Mouse (Mus musculus) kidney, postnatal 4 days (tissue): ENCODE measurements around the gene Plin4.

Experiments used
- DNase-seq, 2 experiments: peaks; one replicate each; pipeline ENCODE4 v3.0.0; 2021; ENCODE audit warnings: mixed read lengths in 2 of 2

The Plin4 gene

DNA sequence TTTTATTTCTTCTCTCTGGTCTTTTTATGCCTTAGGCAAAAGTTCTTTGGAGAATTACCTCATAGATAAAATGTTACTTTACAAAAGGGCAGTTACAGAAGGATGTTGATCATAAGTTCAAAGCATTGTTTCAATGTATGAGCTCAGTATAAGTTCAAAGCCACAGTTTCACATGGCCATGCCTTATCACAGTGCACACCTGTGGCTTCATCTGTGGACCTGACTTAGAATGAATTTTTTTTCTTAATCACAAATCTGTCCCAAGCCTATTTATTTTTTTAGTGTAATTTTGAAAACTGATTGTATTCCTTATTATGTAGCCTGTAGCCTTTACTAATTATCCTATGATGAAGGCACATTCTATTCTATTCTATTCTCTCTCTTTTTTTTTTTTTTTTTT, 54.7 kb downstream of the Plin4 start:
- no peak for DNase-seq

DNA sequence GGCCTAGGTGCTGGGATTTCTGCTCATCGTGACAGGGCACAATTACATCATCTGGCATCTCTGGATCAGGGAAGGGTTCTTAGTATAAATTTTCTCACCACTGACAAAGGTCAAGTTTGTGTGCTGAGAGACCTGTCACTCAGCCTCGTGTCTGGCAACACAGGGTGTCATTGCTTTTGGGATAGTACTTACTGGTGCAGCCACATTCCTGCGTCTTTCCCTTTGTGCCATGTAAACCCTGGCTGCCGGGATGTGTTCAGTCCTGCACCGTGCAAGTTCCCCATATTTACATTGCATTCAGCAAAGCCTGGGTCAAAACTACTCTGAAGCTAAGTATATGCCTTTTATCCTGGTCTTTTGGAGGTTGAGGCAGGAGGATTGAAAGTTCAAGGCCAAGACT, 58.2 kb downstream of the Plin4 start:
- DNase-seq, result no peak
